Mouse (Mus musculus) embryonic fibroblast, embryonic 13.5 days (primary cell): ENCODE data around the gene Hist1h1e. TPM values are rescaled to one million over a fixed set of nuclear protein-coding genes. Genes with fewer than 3 reads are reported as not detected.
"Not testable (repeated sequence)": the region's sequence is repeated elsewhere in the genome, so short reads cannot be mapped to it uniquely, and the experiment has no call there.

Experiments
- H3K27ac ChIP-seq: 2 replicates; pipeline ENCODE4 v1.5.1; 2012; ENCODE audit warnings: low read length, control low read depth, inconsistent platforms; ENCODE audit not compliant: insufficient read depth
- H3K4me1 ChIP-seq: 2 replicates; pipeline ENCODE4 v1.6.1; 2011; ENCODE audit warnings: low read length; ENCODE audit not compliant: control insufficient read depth, insufficient read depth
- H3K4me3 ChIP-seq: 2 replicates; pipeline ENCODE4 v1.5.1; 2011; ENCODE audit warnings: mild to moderate bottlenecking, control low read depth, low read length; ENCODE audit not compliant: insufficient read depth
- CTCF ChIP-seq: IDR thresholded peaks from 2 replicates; pipeline ENCODE4 v1.5.1; 2011; ENCODE audit warnings: mild to moderate bottlenecking, control low read depth, low read length, moderate library complexity, borderline replicate concordance; ENCODE audit not compliant: insufficient read depth
- POLR2A ChIP-seq: IDR thresholded peaks from 2 replicates; pipeline ENCODE4 v1.6.1; 2011; ENCODE audit warnings: low read depth, mild to moderate bottlenecking, control low read depth, low read length, moderate library complexity
- polyA plus RNA-seq: library from polyadenylated mRNA; stranded (reverse); fragments of >200 nt; gene quantifications from 2 replicates; pipeline ENCODE4 v1.2.4, GENCODE M21; 2011; ENCODE audit warnings: low read depth; ENCODE audit not compliant: missing spikeins, insufficient read length

Gene Hist1h1e
- polyA plus RNA-seq, 1 experiment: 8.8 TPM

GRCm38 (mm10) chr13:23573898-23574524 lies 48.3 kb downstream of the Hist1h1e start, which contains the start of the genes Hist1h2bf and Hist1h2ad:
Hist1h2bf (minus strand) TSS chr13:23574196.
Hist1h2ad (plus strand) TSS chr13:23574381.
- Histone ChIP-seq H3K27ac (peak within 1 kb of the TSS; percentile 92), H3K4me3 (peak within 1 kb of the TSS; percentile 49)
- H3K4me1 ChIP-seq: not testable (repeated sequence)
- peak; percentile 69; the same call in 1 of the 2 replicates for TF ChIP-seq POLR2A

GRCm38 (mm10) chr13:23573034-23573897 lies 49.1 kb downstream of the Hist1h1e start:
- H3K27ac ChIP-seq: peak overlapping the region; percentile 92
- peak; percentile 42; the same call in 1 of the 2 replicates for TF ChIP-seq POLR2A
- peak overlapping the region; percentile 49 for H3K4me3 ChIP-seq
- H3K4me1 ChIP-seq: not testable (repeated sequence)

DNA sequence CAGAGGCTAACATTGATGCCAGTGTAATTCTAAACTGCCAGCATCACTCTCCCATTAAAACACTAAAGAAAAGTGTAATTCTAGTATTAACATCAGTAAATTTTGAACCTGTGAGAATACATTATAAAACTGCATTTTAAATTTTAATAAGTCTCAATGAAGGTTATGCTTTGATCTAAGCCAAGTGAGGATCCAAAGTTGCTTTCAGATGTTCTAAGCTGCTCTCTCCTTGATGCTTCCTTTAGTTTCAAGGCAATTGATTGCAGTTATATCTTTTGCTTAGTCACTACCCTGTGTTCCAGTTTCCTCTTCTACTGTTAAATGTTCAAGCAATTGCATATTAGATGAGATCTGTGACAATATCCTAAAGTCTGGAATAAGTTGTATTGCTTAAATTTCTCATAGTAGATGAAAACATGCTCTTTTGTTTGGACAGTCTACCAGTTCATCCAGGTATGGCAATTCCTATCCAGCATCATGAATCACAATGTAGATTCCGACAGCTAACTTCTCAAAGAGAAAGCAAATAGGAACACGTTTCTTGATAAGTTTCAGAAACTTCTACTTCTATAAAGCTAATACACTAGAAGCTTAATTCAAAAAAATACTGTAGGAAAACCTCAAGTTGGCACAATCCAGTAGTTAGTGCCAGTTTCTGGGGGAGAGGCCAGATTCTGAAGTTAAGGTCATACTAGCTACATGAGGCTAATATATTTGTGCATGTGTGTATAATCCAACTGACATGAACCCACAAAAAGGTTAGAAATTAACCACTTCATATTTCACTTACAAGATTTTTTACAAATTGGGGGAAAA lies 49.9 kb downstream of the Hist1h1e start:
- H3K27ac ChIP-seq: peak overlapping the region; percentile 92
- TF ChIP-seq CTCF: no peak
- peak; percentile 57; the same call in 1 of the 2 replicates for TF ChIP-seq POLR2A
- H3K4me3 ChIP-seq: peak overlapping the region; percentile 35
- no peaks in the 10 kb centered on the region for H3K4me1 ChIP-seq

- H3K4me1 ChIP-seq: not testable (repeated sequence)
- peak; percentile 80 for TF ChIP-seq POLR2A
- Histone ChIP-seq H3K4me3 (peak overlapping the region; percentile 65), H3K27ac (peak overlapping the region; percentile 85)
These were observed 50.7 kb downstream of the Hist1h1e start for GRCm38 (mm10) chr13:23571504-23572217.

DNA sequence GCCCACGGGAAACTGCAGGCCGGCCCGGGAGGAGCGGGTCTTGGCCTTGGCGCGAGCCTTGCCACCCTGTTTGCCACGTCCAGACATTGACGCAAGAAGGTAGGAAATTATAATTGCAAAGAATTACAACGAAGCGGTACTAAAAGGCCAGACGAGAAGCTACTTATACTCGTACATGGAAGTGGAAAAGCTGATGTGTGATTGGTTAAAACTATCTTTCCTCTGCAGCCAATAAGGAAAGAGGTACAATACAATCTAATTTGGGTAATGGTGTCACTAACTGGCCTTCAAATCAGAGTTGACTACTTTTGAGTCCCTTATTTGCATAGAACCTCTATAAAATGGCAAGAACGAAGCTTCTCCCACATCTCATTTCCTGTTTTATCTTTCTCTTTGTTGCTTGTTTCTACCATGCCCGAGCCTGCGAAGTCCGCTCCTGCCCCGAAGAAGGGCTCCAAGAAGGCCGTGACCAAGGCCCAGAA lies 51.3 kb downstream of the Hist1h1e start, which contains the start of the genes Hist1h2ae and Hist1h2bg:
TSS of gene Hist1h2ae (minus strand) at position 199 of the 482 bp plus-strand sequence.
TSS of gene Hist1h2bg (plus strand) at position 375 of the 482 bp plus-strand sequence.
- TF ChIP-seq POLR2A: peak; percentile 66; the same call in 1 of the 2 replicates
- no peak for TF ChIP-seq CTCF
- peak within 1 kb of the TSS; percentile 85 for H3K27ac ChIP-seq
- peak within 1 kb of the TSS; percentile 65 for H3K4me3 ChIP-seq
- no peaks in the 10 kb centered on the region for H3K4me1 ChIP-seq

Other genes starting within 250 kb of the Hist1h1e start
- 4.2 and 4.7 TPM in 2 replicates for gene Abt1, start 198.7 kb downstream of the Hist1h1e start, polyA plus RNA-seq
- not detected in 2 replicates for gene Btn1a1, start 156.7 kb downstream of the Hist1h1e start, polyA plus RNA-seq
- not detected in 2 replicates for gene Btn2a2, start 133.7 kb downstream of the Hist1h1e start, polyA plus RNA-seq
- gene Hist1h4h, start 91.5 kb downstream of the Hist1h1e start, polyA plus RNA-seq: 8.1 and 10.5 TPM in 2 replicates
- gene Hist1h2af, start 88.7 kb downstream of the Hist1h1e start, polyA plus RNA-seq: 12.7 and 20.4 TPM in 2 replicates
- 5.7 TPM in 1 of 2 replicates, not detected in the other for gene Hist1h3g, start 87.1 kb downstream of the Hist1h1e start, polyA plus RNA-seq
- gene Hist1h2bh, start 79.2 kb downstream of the Hist1h1e start, polyA plus RNA-seq: 1.8 and 4.0 TPM in 2 replicates
- 0.61 and 0.70 TPM in 2 replicates for gene Hist1h3f, start 78.5 kb downstream of the Hist1h1e start, polyA plus RNA-seq
- gene Hist1h4f, start 70.9 kb downstream of the Hist1h1e start, polyA plus RNA-seq: 9.6 and 18.1 TPM in 2 replicates
- 0.83 and 2.7 TPM in 2 replicates for gene Hist1h1d, start 69.3 kb downstream of the Hist1h1e start, polyA plus RNA-seq
- 2.4 and 3.4 TPM in 2 replicates for gene Hist1h3e, start 60.2 kb downstream of the Hist1h1e start, polyA plus RNA-seq
- 3.4 and 6.0 TPM in 2 replicates for gene Hist1h2ae, start 51.3 kb downstream of the Hist1h1e start, polyA plus RNA-seq
- gene Hist1h2bg, start 51.2 kb downstream of the Hist1h1e start, polyA plus RNA-seq: 12.6 and 22.6 TPM in 2 replicates
- 5.7 and 6.4 TPM in 2 replicates for gene Hist1h2bf, start 48.4 kb downstream of the Hist1h1e start, polyA plus RNA-seq
- gene Hist1h2ad, start 48.2 kb downstream of the Hist1h1e start, polyA plus RNA-seq: 2.9 and 3.0 TPM in 2 replicates
- gene Hist1h3d, start 46.8 kb downstream of the Hist1h1e start, polyA plus RNA-seq: 2.4 and 5.1 TPM in 2 replicates
- 3.7 and 6.8 TPM in 2 replicates for gene Hist1h4d, start 41.0 kb downstream of the Hist1h1e start, polyA plus RNA-seq
- 2.2 and 4.1 TPM in 2 replicates for gene Hist1h2be, start 1.4 kb downstream of the Hist1h1e start, polyA plus RNA-seq
- gene Hist1h2ac, start 61.4 kb upstream of the Hist1h1e start, polyA plus RNA-seq: 0.79 and 0.82 TPM in 2 replicates
- gene Hist1h2bc, start 61.6 kb upstream of the Hist1h1e start, polyA plus RNA-seq: 55.6 and 62.4 TPM in 2 replicates
- not detected in 2 replicates for gene Hist1h1t, start 73.3 kb upstream of the Hist1h1e start, polyA plus RNA-seq
- gene Hist1h4c, start 75.9 kb upstream of the Hist1h1e start, polyA plus RNA-seq: 2.8 and 3.8 TPM in 2 replicates
- gene Hfe, start 88.3 kb upstream of the Hist1h1e start, polyA plus RNA-seq: 4.6 and 7.9 TPM in 2 replicates
- gene Hist1h1c, start 116.2 kb upstream of the Hist1h1e start, polyA plus RNA-seq: 69.4 and 72.0 TPM in 2 replicates
- 2.6 and 5.4 TPM in 2 replicates for gene Hist1h3c, start 123.0 kb upstream of the Hist1h1e start, polyA plus RNA-seq
- 4.2 and 5.7 TPM in 2 replicates for gene Hist1h2bb, start 124.2 kb upstream of the Hist1h1e start, polyA plus RNA-seq
- gene Hist1h2ab, start 128.6 kb upstream of the Hist1h1e start, polyA plus RNA-seq: 10.0 and 12.3 TPM in 2 replicates
- gene Hist1h3b, start 129.7 kb upstream of the Hist1h1e start, polyA plus RNA-seq: 5.6 and 6.3 TPM in 2 replicates
- 7.8 and 12.5 TPM in 2 replicates for gene Hist1h4b, start 134.5 kb upstream of the Hist1h1e start, polyA plus RNA-seq
- 1.3 and 5.4 TPM in 2 replicates for gene Hist1h4a, start 138.7 kb upstream of the Hist1h1e start, polyA plus RNA-seq
- 2.0 and 5.5 TPM in 2 replicates for gene Hist1h3a, start 139.8 kb upstream of the Hist1h1e start, polyA plus RNA-seq
- gene Hist1h1a, start 141.1 kb upstream of the Hist1h1e start, polyA plus RNA-seq: 2.3 and 7.9 TPM in 2 replicates
- not detected in 2 replicates for gene Trim38, start 147.4 kb upstream of the Hist1h1e start, polyA plus RNA-seq
- not detected in 2 replicates for gene Slc17a2, start 184.4 kb upstream of the Hist1h1e start, polyA plus RNA-seq
- not detected in 2 replicates for gene Slc17a3, start 216.9 kb upstream of the Hist1h1e start, polyA plus RNA-seq
- not detected in 2 replicates for gene Slc17a1, start 245.2 kb upstream of the Hist1h1e start, polyA plus RNA-seq